Mouse (Mus musculus): Measurements from ENCODE around the gene Rhox2e.
A peak's percentile ranks its signal among the peaks of the same experiment; 100 is the strongest.
"Not testable (repeated sequence)": the region's sequence is repeated elsewhere in the genome, so short reads cannot be mapped to it uniquely, and the experiment has no call there.

Gene Rhox2e

GRCm38 (mm10) chrX:37530152-37530551 lies at the start of gene Rhox2e:
Rhox2e (plus strand) TSS chrX:37530452.
- DNase-seq (ENCODE audit: low read depth): not testable (repeated sequence)

DNA sequence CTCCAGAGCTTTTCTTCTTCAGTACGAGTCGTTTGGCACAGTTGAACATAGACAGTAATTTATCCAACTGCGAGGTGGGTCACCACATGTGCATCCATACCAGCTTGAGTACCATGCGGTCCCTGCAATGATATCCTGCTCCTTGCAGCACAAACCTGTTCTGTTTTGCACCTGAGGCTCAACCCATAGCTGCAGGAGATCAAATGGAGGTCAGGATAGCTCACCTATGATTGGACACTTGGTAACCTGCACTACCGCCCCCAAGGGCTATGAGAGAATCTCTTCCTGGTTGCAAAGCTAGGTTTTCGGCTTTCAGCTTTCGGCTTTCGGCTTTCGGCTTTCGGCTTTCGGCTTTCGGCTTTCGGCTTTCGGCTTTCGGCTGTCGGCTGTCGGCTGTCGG lies 16.2 kb upstream of the Rhox2e start, which contains the start of gene Rhox4d:
Gene Rhox4d (plus strand): TSS at position 301 of the 400 bp plus-strand sequence.
- not testable (repeated sequence) for DNase-seq (ENCODE audit: low read depth)

DNA sequence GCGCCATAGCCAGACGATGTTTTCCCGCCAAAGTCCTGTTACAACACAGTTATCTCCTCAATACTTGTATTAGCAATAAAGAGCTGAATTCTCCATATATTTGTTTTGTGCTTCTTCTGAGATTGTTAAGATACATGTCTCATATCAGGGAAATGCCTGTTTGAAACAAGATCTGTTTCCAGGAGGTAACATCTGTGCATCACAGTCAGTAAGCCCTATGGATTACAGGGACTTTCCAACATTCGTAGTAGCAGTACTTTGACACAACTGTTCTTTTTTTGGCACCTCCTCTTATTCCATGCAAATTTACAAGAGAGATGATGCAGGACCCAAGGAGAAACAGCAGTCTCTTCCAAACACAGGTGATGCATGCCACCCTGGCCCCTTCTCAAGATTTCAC lies 11.5 kb downstream of the Rhox2e start, which contains the start of gene Rhox3e:
Gene Rhox3e (plus strand): TSS at position 301 of the 400 bp plus-strand sequence.
- not testable (repeated sequence) for DNase-seq (ENCODE audit: low read depth)

GRCm38 (mm10) chrX:37557112-37557511 lies 26.9 kb downstream of the Rhox2e start, which contains the start of gene Rhox4e:
Rhox4e (plus strand) TSS chrX:37557412.
- DNase-seq (ENCODE audit: low read depth): not testable (repeated sequence)

GRCm38 (mm10) chrX:37571105-37571504 lies 40.9 kb downstream of the Rhox2e start, which contains the start of gene Rhox2f:
Rhox2f (plus strand) TSS chrX:37571405.
- not testable (repeated sequence) for DNase-seq (ENCODE audit: low read depth)

DNA sequence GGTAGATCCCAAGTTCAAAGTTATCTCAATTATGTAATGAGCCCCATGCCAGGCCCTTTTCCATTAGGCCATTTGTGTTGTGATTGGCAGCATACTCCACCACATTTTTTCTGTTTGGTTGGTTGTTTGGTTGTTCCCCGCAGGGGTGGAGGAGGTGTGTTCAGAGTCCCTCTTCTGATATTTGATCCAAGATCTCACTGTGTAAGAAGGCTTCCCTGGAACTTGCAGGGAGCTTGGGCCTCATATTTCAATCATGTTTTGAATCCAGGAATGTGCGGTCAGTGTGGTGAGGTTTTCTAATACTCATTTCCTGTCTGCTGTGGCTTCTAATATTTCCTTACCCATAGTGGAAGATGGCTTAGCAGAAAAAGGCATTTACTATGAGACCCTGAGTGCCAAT lies 42.4 kb downstream of the Rhox2e start:
- peak; percentile 6 for DNase-seq (ENCODE audit: low read depth)

- not testable (repeated sequence) for DNase-seq (ENCODE audit: low read depth)
Measured at GRCm38 (mm10) chrX:37580692-37581091, 50.4 kb downstream of the Rhox2e start, which contains the start of gene Rhox3f. Rhox3f (plus strand) TSS chrX:37580992.
